Mouse (Mus musculus) frontal cortex, adult 2 months (tissue): ENCODE results near the gene Gng3. TPM values are rescaled to one million over a fixed set of nuclear protein-coding genes. Genes with fewer than 3 reads are reported as not detected.

ENCODE experiments used
- DNase-seq, 2 experiments: peaks; one replicate each; pipeline ENCODE4 v3.0.0; 2022; ENCODE audit warnings: low spot score in 1 of 2; ENCODE audit errors: extremely low spot score in 1 of 2
- polyA plus RNA-seq: library from polyadenylated mRNA; depleted of rRNA; stranded (reverse); fragments of >200 nt; gene quantifications from 2 replicates; pipeline ENCODE4 v1.2.3, GENCODE M21; 2012; rRNA removed

The Gng3 gene
- polyA plus RNA-seq, 1 experiment, result 248 TPM

GRCm38 (mm10) chr19:8817001-8817400 is 22.0 kb downstream of the Gng3 start:
- DNase-seq, result no peak

GRCm38 (mm10) chr19:8815812-8816211 is 23.2 kb downstream of the Gng3 start:
- no peak for DNase-seq

GRCm38 (mm10) chr19:8806810-8807209 is 32.2 kb downstream of the Gng3 start:
- DNase-seq, result no peak

GRCm38 (mm10) chr19:8803879-8804660 is 34.9 kb downstream of the Gng3 start:
- DNase-seq, result no peak

- DNase-seq, result no peak
Measured at GRCm38 (mm10) chr19:8803204-8803780, 35.7 kb downstream of the Gng3 start.

- peak; percentile 97 to 99 for DNase-seq
Measured at GRCm38 (mm10) chr19:8802130-8802821, 36.7 kb downstream of the Gng3 start, which contains the start of gene Zbtb3. Gene Zbtb3, plus strand, starts transcription at chr19:8802555.

- no peak for DNase-seq
Measured at GRCm38 (mm10) chr19:8798947-8799315, 40.1 kb downstream of the Gng3 start.

- peak; percentile 88 to 92 for DNase-seq
Measured at GRCm38 (mm10) chr19:8798264-8798946, 40.6 kb downstream of the Gng3 start, which contains the start of gene Polr2g. Gene Polr2g, minus strand, starts transcription at chr19:8798577.

- peak in 1 of 2 experiments; percentile 57 for DNase-seq
Measured at GRCm38 (mm10) chr19:8790171-8790570, 48.8 kb downstream of the Gng3 start.

- no peak for DNase-seq
Measured at GRCm38 (mm10) chr19:8789171-8789570, 49.8 kb downstream of the Gng3 start.

GRCm38 (mm10) chr19:8788521-8788920 is 50.5 kb downstream of the Gng3 start:
- no peak for DNase-seq

Other genes with a start within 250 kb of the Gng3 start
- 24.4 and 33.8 TPM in 2 replicates for gene Slc22a8, start 247.9 kb downstream of the Gng3 start, polyA plus RNA-seq
- gene Slc22a6, start 221.2 kb downstream of the Gng3 start, polyA plus RNA-seq, result 5.6 and 9.2 TPM in 2 replicates
- gene Chrm1, start 175.4 kb downstream of the Gng3 start, polyA plus RNA-seq, result 78.1 and 81.1 TPM in 2 replicates
- 183 and 188 TPM in 2 replicates for gene Slc3a2, start 115.8 kb downstream of the Gng3 start, polyA plus RNA-seq
- gene Wdr74, start 103.4 kb downstream of the Gng3 start, polyA plus RNA-seq, result 48.9 and 49.2 TPM in 2 replicates
- gene 1700092M07Rik, start 98.5 kb downstream of the Gng3 start, polyA plus RNA-seq, result 0.34 and 0.92 TPM in 2 replicates
- gene Stx5a, start 97.8 kb downstream of the Gng3 start, polyA plus RNA-seq, result 111 and 130 TPM in 2 replicates
- 128 and 139 TPM in 2 replicates for gene Nxf1, start 82.1 kb downstream of the Gng3 start, polyA plus RNA-seq
- 124 and 140 TPM in 2 replicates for gene Tmem223, start 68.2 kb downstream of the Gng3 start, polyA plus RNA-seq
- gene Tmem179b, start 64.7 kb downstream of the Gng3 start, polyA plus RNA-seq, result 16.9 and 18.1 TPM in 2 replicates
- gene Taf6l, start 52.8 kb downstream of the Gng3 start, polyA plus RNA-seq, result 15.8 and 17.4 TPM in 2 replicates
- 159 and 171 TPM in 2 replicates for gene Polr2g, start 40.6 kb downstream of the Gng3 start, polyA plus RNA-seq
- 3.8 and 4.6 TPM in 2 replicates for gene Zbtb3, start 36.6 kb downstream of the Gng3 start, polyA plus RNA-seq
- 27.2 and 30.9 TPM in 2 replicates for gene Ttc9c, start 19.9 kb downstream of the Gng3 start, polyA plus RNA-seq
- 92.6 and 96.8 TPM in 2 replicates for gene Hnrnpul2, start 19.2 kb downstream of the Gng3 start, polyA plus RNA-seq
- gene AC129217.1, start 9.4 kb downstream of the Gng3 start, polyA plus RNA-seq, result not detected in 2 replicates
- 122 and 130 TPM in 2 replicates for gene Bscl2, start 1.7 kb downstream of the Gng3 start, polyA plus RNA-seq
- gene Lrrn4cl, start 11.6 kb upstream of the Gng3 start, polyA plus RNA-seq, result 0.96 and 1.2 TPM in 2 replicates
- 129 and 137 TPM in 2 replicates for gene Ubxn1, start 32.3 kb upstream of the Gng3 start, polyA plus RNA-seq
- 67.7 and 70.4 TPM in 2 replicates for gene Uqcc3, start 41.7 kb upstream of the Gng3 start, polyA plus RNA-seq
- 3.7 and 4.0 TPM in 2 replicates for gene Lbhd1, start 44.5 kb upstream of the Gng3 start, polyA plus RNA-seq
- gene Gm49403, start 44.7 kb upstream of the Gng3 start, polyA plus RNA-seq, result not detected in 2 replicates
- gene 1810009A15Rik, start 49.7 kb upstream of the Gng3 start, polyA plus RNA-seq, result 36.6 and 41.3 TPM in 2 replicates
- not detected in 2 replicates for gene Gm49416, start 49.7 kb upstream of the Gng3 start, polyA plus RNA-seq
- gene Ints5, start 53.8 kb upstream of the Gng3 start, polyA plus RNA-seq, result 14.8 and 15.8 TPM in 2 replicates
- gene Ganab, start 58.9 kb upstream of the Gng3 start, polyA plus RNA-seq, result 87.7 and 95.2 TPM in 2 replicates
- 190 and 210 TPM in 2 replicates for gene B3gat3, start 81.2 kb upstream of the Gng3 start, polyA plus RNA-seq
- 8.3 and 9.6 TPM in 2 replicates for gene Rom1, start 90.2 kb upstream of the Gng3 start, polyA plus RNA-seq
- 13.9 and 14.1 TPM in 2 replicates for gene Eml3, start 90.4 kb upstream of the Gng3 start, polyA plus RNA-seq
- 27.6 and 31.0 TPM in 2 replicates for gene Mta2, start 102.7 kb upstream of the Gng3 start, polyA plus RNA-seq
- gene Tut1, start 114.7 kb upstream of the Gng3 start, polyA plus RNA-seq, result 19.6 and 20.5 TPM in 2 replicates
- gene Eef1g, start 127.8 kb upstream of the Gng3 start, polyA plus RNA-seq, result 257 and 281 TPM in 2 replicates
- 6.8 and 7.5 TPM in 2 replicates for gene Ahnak, start 150.1 kb upstream of the Gng3 start, polyA plus RNA-seq
- gene Scgb1a1, start 248.8 kb upstream of the Gng3 start, polyA plus RNA-seq, result 0.42 and 0.44 TPM in 2 replicates